Mouse (Mus musculus): ENCODE measurements around the gene Crybg2.

Crybg2 gene

DNA sequence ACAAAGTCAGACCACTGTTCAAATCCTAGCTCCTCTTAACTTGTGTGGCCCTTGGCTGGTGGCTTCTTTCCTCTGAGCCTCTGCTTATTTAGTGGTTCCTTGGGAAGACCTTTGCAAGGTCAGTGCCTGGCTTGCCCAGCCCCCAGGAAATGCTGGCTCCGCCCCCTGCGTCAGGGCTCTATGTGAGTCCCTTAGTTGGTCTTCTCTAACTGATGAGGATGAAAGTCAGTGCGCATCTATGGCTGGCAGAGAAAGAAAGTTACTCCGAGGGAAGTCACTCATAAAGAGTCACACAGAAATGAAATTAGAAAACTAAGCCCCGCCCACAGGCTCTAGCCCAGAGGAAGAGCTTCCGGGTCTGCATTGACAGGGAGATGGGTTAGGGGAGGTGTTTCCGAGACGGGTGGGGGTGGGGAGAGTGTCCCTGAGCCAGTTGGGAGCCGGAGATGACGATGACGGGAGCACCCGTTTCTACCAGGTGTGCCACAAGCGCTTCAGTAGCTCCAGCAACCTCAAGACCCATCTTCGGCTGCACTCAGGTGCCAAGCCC is 2.4 kb upstream of the Crybg2 start:
- no peak for DNase-seq (ENCODE audit: low read depth, low spot score)

DNA sequence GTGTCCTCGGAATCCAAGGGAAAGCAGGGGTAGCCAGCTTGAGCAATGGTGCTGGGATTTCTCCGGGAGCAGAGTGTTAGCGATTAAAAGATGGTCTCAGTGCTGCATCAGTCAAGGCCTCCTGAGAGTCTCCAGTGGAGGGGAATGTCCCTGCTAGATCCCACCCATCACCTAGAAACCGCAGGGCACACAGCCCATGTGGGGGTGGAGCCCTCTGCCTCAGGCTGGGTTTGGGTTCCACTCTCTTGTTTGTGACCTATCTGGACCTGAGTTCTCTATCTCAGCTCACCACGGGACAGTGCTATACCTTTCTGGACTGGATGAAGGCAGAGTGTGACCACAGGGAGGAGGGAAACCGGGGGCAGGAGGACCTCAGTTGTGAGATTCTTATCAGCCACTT is 1.7 kb upstream of the Crybg2 start:
- no peak for DNase-seq (ENCODE audit: low read depth, low spot score)

DNA sequence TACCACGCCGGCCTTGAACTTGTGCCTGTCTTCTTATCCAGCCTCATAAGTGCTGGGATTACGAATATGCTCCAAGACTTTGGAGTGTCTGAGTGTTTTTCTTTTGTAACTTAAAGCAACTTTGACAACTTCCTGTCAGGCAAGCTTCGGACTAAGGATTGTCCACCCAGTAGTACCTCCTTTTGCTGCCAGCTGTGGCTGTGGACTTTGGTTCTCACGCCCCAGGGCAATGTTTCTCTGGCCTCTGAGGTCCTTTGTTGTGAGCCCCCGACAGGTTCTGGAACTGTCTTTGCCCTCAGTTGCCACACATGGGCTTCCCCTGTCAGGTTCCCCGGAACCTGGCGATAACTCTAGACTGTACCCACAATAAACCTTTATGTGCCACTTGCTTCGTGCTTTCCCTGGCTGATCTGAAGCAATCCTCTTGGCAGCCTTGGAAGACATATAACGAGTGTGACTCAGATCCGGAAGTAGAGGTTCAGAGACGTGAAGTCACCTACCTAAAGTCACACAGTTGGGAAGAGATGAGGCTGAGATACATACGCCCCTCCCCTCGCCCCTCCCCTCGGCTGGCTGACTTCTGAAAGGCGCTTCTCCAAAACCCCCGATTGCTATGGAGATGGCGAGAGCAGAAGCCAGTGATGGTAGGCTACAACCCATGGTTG is 683 bp downstream of the Crybg2 start:
- DNase-seq (ENCODE audit: low read depth, low spot score) = no peak

DNA sequence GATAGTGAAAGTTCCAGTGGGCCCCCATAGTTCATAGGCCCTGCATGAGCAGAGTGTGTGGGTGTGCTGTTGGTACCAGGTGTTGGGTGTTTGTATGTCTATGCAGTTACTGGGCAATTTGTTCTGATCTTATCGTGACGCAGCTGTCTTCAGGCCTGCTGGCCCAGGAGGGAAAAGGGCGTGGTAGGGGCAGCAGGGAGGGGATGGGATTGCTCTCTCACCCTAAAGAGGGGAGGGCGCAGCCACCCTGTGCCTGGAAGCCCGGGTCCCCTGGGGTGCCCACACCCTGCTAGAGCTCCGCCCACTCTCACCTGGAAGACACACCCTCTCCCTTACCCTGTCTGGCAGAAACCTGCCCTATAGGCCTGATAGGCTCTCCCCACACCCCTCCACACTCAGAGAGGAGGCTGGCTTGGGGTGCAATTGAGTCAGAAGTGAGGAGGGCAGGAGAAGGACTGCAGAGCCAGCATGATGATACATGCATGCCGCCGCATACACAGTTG is 1.4 kb downstream of the Crybg2 start:
- DNase-seq (ENCODE audit: low read depth, low spot score) = no peak

DNA sequence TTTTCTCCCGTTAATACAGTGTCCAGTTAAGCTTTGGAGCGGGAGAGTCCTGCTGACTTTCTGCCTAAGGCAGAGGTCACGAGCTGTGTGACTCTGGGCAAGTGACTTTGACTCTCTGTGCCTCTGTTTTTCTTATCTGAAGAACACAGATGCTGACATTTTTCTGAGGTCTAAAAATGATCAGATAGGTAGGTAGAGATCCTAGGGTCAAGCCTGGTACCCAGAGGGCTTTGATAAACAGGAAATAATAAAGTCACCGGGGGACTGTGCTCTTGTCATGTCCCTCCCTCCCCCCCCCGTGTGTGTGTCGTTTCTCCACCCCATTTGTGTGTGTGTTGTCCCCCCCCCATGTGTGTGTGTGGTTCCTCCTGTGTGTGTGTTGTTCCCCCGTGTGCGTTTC is 1.9 kb downstream of the Crybg2 start:
- DNase-seq (ENCODE audit: low read depth, low spot score) = no peak

DNA sequence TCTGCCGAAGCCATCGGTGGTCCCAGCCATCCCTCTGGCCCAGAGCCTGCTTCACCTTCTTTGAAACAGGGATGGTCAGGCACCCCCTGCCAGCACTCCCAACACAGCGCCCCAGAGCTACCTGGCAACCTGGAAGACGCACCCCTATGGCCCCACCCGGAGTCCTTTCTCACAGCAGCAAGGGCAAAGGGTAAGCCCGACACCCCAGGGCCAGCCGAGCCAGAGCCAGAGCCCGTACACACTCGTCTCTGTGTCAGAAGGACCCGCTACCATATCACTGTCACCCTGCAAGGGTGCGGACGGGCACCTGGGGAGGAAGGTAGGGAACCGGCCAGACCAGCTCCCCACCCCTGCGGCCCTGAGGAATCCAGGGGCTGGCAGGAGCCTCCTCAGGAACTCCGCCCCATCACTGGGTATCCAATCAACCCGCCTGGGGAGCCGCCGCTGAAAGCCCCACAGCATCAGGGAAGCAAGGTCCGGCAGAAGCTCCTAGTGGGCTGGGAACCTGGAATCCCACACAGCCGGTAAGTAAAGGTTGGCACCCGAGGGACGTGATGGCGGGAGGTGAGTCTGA is 4.9 kb downstream of the Crybg2 start:
- DNase-seq (ENCODE audit: low read depth, low spot score) = no peak

DNA sequence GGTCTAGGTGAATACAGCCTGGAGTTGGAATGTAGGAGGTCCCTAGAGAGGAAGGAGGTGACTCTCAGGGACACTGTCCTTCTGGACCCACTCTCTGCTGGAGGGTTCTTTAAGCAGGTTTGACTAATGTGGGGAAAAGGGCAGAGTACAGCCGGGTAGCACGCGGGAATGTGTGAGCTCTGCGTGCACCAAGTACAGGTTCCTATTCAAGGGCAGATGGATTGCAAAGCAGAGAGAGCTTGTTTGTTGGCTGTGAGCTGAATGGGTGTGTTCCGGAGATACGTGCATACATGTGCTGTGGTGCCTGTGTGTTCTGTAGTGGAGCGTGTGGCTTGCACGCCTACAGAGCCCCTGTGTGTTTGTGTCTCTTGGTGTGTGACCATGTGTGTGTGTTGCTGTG is 6.8 kb downstream of the Crybg2 start:
- no peak for DNase-seq (ENCODE audit: low read depth, low spot score)

DNA sequence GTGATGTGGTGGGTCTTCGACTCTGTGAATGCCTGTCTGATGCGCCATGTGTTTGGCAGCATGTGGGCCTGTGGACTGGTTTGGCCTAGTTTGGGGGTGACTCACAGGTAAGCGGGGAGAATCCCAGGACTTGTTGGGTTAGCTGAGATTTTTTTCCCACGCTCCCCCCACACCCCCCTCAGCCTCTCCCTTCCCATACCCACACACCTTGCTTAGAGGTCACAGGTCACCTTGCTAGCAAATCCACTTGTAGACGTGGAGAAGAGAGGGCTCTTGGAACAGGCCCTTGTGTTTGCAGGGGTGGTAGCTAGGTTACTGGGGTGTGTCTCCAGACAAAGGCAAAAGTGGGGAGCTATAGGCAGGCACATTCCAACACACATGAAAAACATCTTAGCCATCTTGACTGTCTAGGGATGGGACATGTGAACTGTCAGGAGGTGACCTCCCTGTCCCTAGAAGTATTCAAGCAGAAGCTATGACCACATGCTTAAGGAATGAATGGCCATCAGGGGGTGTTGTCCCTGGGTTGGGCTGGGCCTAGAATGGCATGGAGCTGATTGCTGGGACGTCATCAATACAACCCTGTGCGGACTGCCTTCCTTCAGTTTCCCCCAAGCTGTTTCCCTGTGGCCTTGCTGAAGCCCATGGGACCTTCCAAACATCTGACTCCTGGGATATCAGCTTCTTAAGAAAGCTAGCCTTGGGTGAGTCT is 7.4 kb downstream of the Crybg2 start:
- DNase-seq (ENCODE audit: low read depth, low spot score) = no peak

DNA sequence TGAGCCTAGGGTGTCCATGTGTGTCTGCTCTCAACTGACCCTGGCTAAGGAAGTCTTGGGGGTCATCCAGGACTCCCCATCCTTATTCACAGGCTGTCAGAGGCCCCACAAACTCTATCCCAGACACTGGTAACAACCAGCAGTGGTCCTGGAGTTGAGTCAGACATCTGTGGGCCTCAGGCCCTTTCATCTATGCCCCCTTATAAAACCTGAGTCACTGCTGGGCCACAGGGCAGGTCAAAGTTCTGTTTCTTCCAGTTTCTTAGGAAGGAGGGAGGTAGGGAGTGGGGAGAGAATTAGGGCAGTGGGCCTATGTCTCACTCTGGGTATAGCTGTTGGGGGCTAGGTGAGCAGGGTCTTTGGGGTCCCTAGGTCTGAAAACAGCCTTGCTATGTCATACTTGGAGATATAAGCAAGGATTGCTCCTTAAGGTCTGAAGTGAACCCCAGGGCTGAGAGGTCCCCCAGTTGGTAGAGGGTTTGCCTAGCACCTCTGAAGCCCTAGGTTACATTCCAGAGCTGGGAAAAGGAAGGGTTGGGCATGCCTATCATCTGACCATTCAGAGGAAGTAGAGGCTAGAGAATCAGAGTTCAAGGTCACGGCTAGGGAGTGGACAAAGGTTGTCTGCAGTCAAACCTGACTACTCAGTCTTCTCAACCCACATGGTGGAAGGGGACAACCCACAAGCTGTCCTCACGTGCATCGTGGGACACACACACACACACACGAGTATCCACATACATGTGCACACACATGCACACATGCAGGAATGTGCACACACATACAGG is 8.4 kb downstream of the Crybg2 start:
- no peak for DNase-seq (ENCODE audit: low read depth, low spot score)

DNA sequence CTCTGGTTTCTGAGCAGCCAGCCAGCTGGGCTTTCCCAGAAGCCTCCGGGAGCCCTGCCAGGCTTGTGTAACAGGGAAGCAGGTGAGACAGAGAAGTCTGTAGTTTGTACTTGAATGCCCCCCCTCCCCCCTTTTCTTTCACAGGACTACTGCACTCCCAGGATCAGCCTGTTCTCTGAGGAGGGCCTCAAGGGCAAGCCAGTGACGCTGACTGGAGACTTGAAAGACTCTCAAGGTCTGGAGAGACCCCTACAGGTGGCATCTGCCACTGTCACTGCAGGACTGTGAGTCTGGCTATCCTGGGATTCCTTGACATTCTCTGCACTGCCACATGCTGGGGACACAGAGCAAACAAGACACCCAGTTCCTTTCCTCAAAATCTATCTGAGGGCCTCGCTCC is 18.1 kb downstream of the Crybg2 start:
- DNase-seq (ENCODE audit: low read depth, low spot score) = no peak

DNA sequence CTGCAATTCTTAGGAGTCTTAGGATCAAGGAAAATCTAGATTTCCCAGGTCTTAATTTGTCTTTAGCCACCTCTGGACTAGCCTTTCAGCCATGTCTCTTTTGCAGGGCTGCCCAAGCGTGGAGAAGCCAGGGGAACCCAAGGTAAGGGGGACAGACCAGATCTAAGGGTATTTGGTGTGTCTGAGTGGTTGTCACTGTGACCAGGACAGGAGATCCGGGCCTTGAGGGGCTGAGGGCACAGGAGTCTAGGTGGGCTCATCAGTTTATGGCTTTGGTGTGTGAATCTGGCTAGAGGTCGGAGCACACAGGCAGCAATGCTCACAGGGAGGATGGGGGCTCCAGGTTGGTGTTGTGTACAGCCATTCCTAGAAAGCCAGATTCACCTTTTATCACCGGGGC is 20.1 kb downstream of the Crybg2 start:
- DNase-seq (ENCODE audit: low read depth, low spot score) = no peak

DNA sequence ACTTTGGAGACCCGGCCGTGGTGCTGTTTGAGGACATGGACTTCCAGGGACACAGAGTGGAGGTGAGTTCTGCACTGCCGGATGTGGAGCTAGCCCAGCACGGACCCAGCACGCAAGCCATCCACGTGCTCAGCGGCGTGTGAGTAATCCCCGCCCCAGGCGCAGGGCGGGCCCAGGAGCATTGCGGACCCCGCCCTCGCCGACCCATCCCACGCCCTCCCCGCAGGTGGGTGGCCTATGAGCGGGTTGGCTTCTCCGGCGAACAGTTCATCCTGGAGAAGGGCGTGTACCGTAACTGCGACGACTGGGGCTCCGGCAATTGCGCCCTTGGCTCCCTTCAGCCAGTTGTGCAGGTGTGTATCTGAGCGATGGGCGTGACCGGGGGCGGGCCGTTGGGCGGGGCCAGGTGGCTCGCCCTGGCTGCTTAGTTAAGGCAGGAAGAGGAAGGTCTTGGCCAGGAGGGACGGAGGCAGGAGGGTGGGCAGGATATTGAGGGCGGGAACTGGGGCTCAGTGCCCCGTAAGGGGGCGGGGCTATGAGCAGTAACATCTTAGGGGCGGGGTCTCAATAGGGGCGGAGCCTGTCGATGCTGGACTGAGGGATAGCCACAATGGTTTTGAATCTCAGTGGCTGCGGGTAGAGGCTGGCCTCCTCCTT is 21.2 kb downstream of the Crybg2 start:
- no peak for DNase-seq (ENCODE audit: low read depth, low spot score)

DNA sequence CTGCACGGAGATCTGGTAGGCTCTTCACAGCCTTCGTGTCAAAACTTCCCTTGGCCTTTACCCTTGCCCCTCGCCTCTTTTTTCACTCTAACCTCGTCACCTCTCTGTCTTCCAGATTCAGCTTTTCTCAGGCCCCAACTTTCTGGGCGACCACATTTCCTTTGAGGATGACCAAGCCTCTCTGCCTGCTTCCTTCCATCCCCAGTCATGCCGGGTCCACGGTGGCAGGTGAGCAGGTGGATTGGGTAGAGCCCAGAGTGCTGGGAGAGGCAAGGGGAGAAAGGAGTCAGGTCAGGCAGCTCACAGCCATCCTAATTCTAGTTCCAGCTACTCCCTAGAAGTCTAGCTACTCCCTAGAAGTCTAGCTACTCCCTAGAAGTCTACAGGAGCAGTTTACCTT is 21.8 kb downstream of the Crybg2 start:
- DNase-seq (ENCODE audit: low read depth, low spot score) = no peak

DNA sequence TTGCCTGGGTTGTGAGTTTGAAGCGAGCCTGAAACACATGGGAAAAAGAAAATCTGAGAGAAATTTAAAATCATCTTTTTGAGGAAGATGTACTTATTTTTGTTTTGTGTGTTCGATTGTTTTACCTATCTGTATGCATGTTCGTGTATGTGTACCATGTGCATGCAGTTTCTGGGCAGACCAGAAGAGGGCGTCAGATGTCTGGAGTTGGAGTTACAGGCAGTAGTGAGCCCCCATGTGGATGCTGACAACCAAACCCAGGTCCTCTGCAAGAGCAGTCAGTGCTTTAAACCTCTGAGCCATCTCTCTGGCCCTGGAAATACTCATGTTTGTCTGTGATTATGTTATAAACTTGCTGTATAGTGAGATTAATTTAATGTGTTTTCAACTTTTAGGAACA is 24.4 kb downstream of the Crybg2 start:
- DNase-seq (ENCODE audit: low read depth, low spot score) = no peak

DNA sequence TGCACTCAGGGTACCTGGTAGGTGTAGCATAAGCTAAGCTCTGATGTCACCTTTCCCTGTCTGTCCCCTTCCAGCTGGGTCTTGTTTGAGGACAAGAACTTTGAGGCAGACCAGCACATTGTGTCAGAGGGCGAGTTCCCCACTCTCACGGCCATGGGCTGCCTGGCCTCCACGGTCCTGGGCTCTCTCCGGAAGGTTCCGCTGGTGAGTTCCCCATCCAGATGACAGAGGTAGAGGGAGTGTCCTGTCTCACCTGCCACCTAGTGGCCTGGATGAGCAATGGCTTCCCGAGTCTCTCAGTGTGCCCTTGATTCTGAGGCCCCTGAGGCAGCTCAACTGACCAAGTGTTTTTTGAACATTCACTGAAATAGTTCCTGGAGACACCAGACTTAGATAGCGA is 26.8 kb downstream of the Crybg2 start:
- DNase-seq (ENCODE audit: low read depth, low spot score) = no peak

DNA sequence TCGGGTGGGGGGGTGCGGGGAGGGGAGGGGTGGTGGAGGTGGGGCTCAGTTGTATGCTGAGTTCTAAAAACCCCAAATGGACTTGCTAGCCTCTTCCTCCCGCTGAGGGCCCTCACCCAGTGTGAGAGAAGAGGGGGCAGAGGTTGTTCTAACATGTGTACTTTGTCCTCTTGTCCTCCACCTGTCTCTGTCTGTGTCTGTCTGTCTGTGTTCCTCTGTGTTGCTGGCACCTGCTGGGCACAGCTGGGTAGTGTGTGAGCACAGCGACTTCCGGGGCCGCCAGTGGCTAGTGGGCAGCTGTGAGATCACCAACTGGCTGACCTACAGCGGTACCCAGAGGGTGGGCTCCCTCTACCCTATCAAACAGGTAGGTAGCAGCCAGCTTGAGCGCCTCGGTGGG is 28.4 kb downstream of the Crybg2 start:
- no peak for DNase-seq (ENCODE audit: low read depth, low spot score)

DNA sequence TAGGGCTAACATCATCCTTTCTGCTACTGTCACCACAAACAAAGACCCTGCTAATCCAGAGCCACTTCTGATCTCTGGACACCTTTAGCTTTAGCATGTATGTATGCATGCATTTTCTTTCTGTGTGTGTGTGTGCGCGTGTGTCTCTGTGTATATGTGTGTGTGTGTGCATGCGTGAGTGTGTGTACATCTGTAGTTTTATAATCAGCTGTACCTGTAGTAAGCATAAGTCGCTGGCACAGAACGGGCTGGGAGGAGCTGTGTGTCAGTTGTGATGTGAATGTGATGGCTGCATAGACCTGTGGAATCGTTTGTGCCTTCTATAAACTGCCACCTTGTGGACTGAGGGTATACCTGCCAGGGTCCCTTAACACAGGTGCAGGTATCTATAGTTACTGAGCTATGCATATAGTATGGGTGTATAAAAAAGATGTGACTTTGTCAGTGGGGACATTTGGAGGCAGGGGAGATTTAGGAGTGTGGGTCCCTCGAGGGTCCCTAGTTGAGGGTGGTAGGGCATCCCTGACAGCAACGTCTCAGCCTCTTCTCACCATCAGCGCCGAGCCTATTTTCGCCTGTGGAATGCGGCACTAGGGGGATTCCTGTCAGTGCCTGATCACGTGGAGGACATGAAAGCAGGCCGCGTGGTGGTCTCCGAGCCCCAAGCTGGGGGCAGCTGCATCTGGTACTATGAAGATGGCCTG is 30.1 kb downstream of the Crybg2 start:
- DNase-seq (ENCODE audit: low read depth, low spot score) = no peak

DNA sequence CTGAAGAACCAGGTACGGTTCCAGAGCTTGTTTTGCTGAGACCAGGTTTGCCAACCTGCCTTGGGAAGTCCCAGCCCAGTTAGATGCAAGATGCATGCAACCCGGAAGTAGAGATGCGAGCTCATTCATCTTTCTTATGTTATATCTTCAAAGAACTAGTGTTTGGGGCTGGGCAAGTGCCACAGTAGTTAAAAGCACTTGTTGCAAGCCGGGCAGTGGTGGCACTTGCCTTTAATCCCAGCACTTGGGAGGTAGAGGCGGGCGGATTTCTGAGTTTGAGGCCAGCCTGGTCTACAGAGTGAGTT is 30.6 kb downstream of the Crybg2 start:
- DNase-seq (ENCODE audit: low read depth, low spot score) = no peak

DNA sequence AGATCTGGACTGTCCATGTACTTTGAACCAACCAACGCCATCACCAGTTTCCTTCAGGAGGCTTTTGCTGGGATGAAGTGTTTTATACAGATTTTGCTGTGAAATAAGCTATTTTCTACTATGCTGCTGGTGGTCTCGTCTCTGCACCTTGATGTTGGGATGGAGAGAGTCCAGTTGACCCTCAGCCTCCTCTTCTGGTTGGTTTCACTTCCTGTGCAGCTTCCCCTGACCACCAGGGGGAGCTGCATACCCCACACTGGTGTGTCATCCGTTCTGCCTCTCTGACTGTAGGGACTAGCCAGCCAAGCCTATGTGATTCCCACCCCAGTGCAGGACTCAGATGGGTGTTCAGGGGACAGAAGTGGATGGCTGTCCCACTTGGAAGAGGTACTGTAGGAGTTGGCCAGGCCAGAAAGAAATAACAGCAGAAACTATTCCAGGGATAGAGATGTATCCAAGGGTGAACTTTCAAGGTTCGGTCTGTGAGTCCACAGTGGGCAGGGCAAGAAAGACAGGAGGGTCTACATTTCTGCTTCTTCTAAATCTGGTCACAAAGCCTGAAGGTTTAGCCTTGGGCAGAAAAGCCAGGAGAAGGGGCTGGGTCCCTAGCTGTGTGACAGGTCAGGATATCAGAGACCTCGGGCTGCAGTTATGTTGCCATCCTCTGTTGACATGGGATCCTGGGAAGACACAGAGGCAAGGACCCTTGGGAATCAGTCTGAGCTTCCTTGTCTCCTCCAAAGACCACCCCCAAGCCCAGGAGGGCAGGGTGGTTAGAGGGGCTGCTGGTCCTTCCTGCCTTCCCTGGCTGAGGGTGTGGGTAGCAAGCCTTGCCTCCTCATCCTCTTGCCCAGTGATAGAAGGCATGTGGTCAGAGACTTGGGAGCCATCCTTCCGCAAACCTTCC is 32.0 kb downstream of the Crybg2 start:
- DNase-seq (ENCODE audit: low read depth, low spot score) = no peak

DNA sequence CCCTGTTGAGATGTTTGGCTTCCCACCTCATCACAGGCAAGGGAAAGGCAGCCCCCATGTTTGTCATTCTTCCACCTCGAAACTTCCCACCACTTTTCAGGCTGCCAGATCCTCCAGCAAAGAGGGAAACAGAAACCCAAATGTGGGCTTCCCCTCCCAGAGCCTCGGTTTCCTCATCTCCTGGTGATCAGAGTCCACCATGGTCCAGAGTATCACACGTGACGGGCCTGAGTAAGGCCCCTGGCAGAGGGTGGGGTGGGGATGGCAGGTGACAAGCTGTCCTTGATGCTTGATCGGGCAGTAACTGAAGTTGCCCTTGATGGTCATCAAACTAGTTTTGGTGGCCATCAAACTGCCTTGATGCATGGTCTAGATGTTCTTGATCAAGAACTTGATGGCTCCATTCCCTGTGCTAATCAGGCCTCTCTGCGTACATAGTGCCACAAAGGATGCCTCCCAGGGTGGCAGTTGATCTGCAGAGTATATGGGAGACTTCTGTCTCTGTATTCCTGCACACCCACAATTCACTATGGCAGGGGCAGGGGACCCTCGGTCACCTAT is 33.5 kb downstream of the Crybg2 start:
- DNase-seq (ENCODE audit: low read depth, low spot score) = no peak

Measured in telencephalon, adult 2 months (tissue).